Mouse (Mus musculus): ENCODE data around the gene Fhit.

Gene Fhit

DNA sequence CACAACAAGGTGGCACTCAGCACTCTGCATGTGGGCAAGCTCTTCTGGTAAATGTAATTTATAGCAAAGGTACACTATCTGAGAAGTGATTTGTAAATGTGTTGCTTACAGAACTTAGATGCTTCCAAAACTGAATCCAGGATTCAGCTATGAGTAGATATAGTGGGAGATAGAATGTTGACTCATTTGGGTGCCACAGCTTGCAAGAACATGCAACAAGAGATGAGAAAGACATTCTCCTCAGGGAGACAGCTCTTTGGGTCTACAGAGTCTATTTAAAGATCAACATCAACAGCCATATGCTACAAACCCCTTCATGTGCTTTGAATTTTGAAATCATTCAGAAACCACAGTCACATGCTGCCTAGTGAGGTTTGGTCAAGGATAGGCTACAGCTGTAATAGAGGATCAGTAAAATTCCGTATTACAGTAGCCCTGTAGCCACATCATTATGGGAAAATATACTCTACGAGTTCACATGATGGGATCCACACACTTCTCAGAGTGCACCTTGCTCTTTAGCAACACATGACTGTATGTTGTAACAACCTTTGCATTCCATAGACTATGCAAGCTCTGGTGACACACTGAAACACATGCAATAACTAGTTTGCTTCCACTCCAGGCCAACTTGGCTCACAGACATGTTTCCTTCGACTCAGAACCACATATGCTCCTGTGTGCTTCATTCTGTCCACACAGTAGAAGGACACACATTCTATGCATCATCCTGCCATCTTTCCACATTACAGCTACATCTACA lies 678.8 kb downstream of the Fhit start:
- no peak for DNase-seq

- no peak for DNase-seq
Observed at GRCm38 (mm10) chr14:10481370-10481769, 680.5 kb downstream of the Fhit start.

DNA sequence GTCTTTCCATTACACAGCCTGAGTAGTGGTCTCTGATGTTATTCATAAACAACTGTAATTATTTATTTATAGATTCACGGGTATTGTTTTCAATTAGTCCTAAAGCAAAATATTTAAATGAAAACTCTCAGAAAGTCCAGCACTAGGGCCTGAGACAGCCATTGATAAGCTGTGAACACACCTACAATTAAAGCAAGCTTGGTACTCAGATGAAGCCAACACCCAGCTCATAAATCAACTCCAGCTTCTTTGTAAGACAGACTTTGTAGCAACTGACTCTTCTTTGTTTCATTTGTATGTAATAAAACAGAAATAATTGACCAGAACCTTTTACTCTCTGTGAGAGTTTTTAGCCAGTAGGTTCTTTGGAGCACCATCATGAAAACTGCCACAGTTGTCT lies 681.2 kb downstream of the Fhit start:
- DNase-seq: no peak

DNA sequence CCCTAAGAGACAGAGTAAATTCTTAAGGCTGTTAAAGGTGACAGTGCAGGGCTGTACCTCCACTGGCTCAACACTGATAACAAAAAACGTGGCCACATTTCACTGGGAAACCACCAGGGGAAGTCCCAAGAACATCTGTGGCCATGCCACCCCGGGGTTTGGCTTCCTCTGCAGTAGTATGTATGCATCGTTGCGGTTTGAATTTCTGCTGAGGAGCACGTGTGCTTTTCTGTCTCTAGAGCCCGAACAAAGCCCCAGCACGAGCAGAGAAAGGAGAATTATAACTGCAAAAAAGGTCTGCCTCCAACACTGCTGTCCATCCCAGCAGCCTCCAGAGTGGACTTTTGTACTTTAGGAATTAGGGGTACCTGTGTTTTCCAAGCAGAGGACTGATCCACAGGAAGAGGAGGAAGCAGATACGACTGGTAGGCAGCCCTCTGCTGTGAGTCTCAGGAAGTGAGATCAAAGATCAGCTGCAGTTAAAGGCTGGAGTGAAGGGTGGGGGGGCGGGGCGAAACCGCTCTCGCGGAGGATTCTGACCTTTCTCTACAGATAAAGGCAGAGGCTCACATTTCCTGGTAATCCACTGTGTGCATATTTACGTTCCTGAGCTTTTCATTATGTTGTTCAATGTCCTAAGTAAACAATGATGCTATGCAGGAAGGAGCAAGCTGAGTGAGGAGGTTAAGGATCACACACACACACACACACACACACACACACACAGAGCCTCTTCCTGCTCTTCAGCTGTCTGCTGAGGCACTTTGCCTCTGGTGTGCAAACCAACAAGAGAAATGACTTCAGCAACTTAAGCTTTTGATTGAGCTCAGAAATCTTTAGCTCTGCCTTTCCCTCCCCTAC lies 708.6 kb downstream of the Fhit start:
- peak; percentile 63 for DNase-seq

- no peak for DNase-seq
Observed at GRCm38 (mm10) chr14:10452234-10452633, 709.6 kb downstream of the Fhit start.

- DNase-seq: no peak
Observed at GRCm38 (mm10) chr14:10445360-10445759, 716.5 kb downstream of the Fhit start.

GRCm38 (mm10) chr14:10439007-10439749 lies 722.7 kb downstream of the Fhit start:
- no peak for DNase-seq

- DNase-seq: no peak
Observed at GRCm38 (mm10) chr14:10436193-10436592, 725.6 kb downstream of the Fhit start.

DNA sequence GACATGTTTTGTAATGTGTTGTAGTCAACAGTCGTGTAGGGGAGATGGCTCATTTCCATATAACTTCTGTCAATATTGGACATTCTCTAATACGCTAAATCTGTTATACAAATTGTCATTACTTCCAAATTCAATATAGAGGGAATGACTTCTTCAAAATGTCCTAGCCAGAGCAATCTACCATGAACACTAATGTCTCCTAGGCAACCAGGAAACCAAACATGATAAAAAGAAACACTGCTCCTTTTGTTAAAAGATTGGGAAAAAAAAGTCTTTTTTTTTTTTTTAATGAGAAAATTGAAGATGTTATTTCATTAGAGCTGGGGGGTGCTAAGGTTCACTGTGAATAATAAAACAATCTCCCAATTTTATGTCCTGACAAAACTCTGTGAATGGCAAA lies 729.3 kb downstream of the Fhit start:
- no peak for DNase-seq

DNA sequence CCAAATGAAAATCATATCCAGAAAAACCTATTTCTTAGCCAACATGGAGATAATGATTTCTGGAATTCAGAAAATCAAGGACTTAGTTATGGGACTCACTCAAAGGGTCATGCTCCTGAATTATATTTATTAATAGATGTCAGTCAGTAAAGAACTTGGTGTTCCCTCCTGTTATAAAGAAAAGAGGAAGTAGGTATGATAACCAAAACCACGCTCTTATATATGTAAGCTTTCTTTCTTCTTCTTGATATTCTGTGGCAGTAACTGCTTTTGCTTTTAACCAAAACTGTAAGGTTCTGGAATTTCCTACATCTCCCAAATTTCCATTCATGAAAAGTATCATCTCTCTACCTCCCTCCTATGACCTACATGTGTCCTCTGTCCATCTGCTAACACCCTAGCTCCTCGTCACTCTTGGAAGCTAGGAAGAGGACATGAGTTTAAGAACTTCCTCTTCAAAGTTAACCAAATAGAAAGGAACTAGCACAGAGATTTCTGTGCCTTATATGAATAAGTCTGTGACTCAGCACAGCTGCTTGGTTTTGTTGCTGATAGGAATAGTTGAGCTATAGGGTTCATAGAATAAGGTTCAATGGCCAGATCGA lies 731.3 kb downstream of the Fhit start:
- DNase-seq: no peak

GRCm38 (mm10) chr14:10423499-10423898 lies 738.3 kb downstream of the Fhit start:
- no peak for DNase-seq

DNA sequence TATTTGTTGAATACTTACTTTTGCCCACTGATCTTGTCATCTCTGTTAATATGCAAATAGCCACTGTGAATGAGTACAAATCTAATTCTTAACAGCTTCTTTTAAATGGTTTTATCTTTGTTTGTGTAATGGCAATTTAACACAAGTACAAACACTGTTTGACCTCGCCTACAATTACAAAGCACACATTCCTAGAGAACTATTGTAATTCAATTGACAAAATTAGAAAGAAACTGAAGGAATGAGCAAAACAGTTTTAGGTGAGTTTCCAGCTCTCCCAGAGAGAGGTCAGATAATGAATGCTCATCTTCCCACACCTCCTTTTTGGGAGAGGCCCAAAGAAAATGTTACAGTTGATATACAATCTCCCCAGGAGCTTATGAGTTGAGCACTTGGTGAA lies 739.6 kb downstream of the Fhit start:
- no peak for DNase-seq

DNA sequence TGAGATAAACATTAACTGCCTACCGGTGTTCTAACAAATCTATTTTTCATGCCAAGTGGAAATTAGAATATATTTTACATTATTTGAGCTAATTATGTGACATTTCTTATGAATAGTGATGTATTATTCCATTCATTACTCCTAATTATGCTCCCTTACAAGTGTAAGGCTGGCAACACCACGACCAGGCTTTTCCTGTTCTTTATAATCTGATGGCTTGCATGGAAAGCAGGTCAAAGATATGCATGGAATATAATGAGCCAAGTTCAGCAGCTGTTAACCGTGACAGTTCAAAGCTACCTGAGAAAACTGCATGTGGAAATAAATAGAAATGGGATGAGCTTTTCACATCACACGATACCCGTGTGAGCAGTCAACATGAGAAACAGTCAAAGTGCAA lies 746.8 kb downstream of the Fhit start:
- DNase-seq: no peak

- DNase-seq: peak; percentile 75
Observed at GRCm38 (mm10) chr14:10409306-10409962, 752.4 kb downstream of the Fhit start.

GRCm38 (mm10) chr14:10405346-10405745 lies 756.5 kb downstream of the Fhit start:
- DNase-seq: no peak

- DNase-seq: peak; percentile 8
Observed at GRCm38 (mm10) chr14:10367783-10368680, 793.8 kb downstream of the Fhit start.

DNA sequence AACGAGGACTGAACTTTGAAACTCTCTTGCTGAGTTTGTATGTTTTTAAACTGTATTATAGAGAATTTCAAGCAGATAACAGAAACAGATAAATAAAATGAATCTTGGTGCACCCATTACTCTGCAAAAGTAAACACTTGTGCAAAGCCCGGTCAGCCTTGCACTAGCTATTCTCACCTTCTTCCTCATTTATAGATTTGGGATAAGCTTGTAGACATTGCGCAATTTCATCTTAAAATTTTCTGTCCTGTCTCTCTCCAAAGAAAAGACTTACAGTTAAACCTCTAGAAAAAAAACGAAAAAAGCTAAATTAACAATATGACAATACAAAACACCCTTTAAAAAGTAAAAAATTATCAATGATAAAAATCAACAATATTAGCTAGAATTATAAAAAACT lies 795.0 kb downstream of the Fhit start:
- no peak for DNase-seq

GRCm38 (mm10) chr14:10364281-10364680 lies 797.6 kb downstream of the Fhit start:
- DNase-seq: no peak

GRCm38 (mm10) chr14:10363306-10363705 lies 798.5 kb downstream of the Fhit start:
- DNase-seq: no peak

DNA sequence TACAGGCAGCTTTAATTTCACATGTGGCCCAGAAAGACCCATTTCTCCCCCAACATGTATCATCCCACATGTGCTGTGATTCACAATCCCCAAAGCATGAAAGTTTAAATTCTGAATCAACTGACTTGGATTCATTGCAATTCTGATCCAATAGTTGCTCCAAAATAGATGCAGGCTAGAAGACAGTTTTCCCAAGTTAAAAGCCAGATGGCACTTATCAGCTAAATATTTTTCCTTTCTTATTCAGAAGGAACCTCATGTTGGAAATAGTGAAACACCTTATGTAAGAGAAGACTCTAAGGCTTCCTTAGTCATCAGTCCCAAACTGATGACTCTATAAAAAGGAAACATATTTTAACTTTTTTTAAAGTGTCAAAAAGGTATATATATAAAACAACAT lies 815.9 kb downstream of the Fhit start:
- no peak for DNase-seq

DNA sequence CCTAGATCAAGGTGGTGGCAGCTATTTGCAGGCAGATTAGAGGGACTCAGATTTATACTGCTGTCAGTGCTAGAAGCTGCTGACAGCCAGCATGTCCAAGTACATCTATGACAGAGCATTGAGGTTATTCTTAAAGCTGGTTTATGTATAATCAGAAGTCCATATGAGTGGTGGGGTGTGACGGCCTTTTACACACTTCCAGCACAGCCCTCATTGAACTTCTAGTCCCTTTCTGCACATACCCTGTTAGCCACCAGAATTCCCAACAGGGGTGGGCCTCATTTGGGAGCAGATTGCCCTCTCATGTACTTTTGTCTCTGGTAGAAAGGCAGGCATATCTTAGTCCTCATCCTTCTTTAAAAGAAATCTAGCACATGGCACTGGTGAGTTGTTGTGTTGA lies 817.8 kb downstream of the Fhit start:
- no peak for DNase-seq
